Mouse (Mus musculus): ENCODE data around the gene Olfr1513. TPM values are rescaled to one million over a fixed set of nuclear protein-coding genes. Genes with fewer than 3 reads are reported as not detected.
"Not testable (repeated sequence)": the region's sequence is repeated elsewhere in the genome, so short reads cannot be mapped to it uniquely, and the experiment has no call there.

Gene Olfr1513
- polyA plus RNA-seq, 1 experiment from 2014 or later: not detected

GRCm38 (mm10) chr14:52306100-52306499 lies 50.1 kb downstream of the Olfr1513 start:
- Histone ChIP-seq H3K27ac (no peak overlapping the region), H3K9ac (no peak overlapping the region), H3K4me3 (no peak overlapping the region), H3K36me3 (peaks cover 4% of the 10 kb centered on the region; the same call in 1 of the 2 replicates), H3K4me1 (replicated peaks) (peaks cover 4% of the 10 kb centered on the region), H3K9me3 (replicated peaks) (no peaks in the 10 kb centered on the region), H3K4me2 (no peak overlapping the region), H3K27me3 (no peaks in the 10 kb centered on the region)
- no peak for ATAC-seq (replicated peaks; ENCODE audit: insufficient number of reproducible peaks, insufficient read depth, low FRiP score, low read depth)
- WGBS: 95% methylated on average over 2 of the region's 2 CpGs

- H3K27me3 ChIP-seq: no peaks in the 10 kb centered on the region
- ATAC-seq (replicated peaks; ENCODE audit: insufficient number of reproducible peaks, insufficient read depth, low FRiP score, low read depth): peak; percentile 93
- peak within 1 kb of the TSS; percentile 69 for H3K4me2 ChIP-seq
- peak within 1 kb of the TSS; percentile 90 for H3K27ac ChIP-seq
- H3K4me3 ChIP-seq: peak within 1 kb of the TSS; percentile 69
- H3K4me1 ChIP-seq (replicated peaks): peaks cover 4% of the 10 kb centered on the region
- H3K9ac ChIP-seq: peak within 1 kb of the TSS; percentile 64
- WGBS: under 1% methylated on average over 46 of the region's 46 CpGs
- no peaks in the 10 kb centered on the region for H3K9me3 ChIP-seq (replicated peaks)
- peaks cover 7% of the 10 kb centered on the region for H3K36me3 ChIP-seq
These were observed 51.5 kb downstream of the Olfr1513 start, which contains the start of gene Mettl3 for GRCm38 (mm10) chr14:52304644-52305271. Gene Mettl3, minus strand, starts transcription at chr14:52305128.

- ATAC-seq (replicated peaks; ENCODE audit: insufficient number of reproducible peaks, insufficient read depth, low FRiP score, low read depth); H3K4me3 ChIP-seq; H3K4me2 ChIP-seq; H3K9ac ChIP-seq; H3K27me3 ChIP-seq; H3K27ac ChIP-seq; H3K4me1 ChIP-seq (replicated peaks); H3K9me3 ChIP-seq (replicated peaks): not testable (repeated sequence)
- WGBS: 95% methylated on average over 3 of the region's 3 CpGs
- H3K36me3 ChIP-seq: peaks cover 17% of the 10 kb centered on the region
These were observed 52.7 kb downstream of the Olfr1513 start for GRCm38 (mm10) chr14:52303517-52303916.

Other genes starting within 250 kb of the Olfr1513 start
- 27.8 and 32.6 TPM in 2 replicates for gene Rpgrip1, start 245.7 kb downstream of the Olfr1513 start, polyA plus RNA-seq (2015; fragmentation: Nextera tagmentation; extraction: Ambion mirVana)
- 24.6 and 27.3 TPM in 2 replicates for gene Supt16, start 159.0 kb downstream of the Olfr1513 start, polyA plus RNA-seq (2015; fragmentation: Nextera tagmentation; extraction: Ambion mirVana)
- gene Chd8, start 98.6 kb downstream of the Olfr1513 start, polyA plus RNA-seq (2015; fragmentation: Nextera tagmentation; extraction: Ambion mirVana): 17.2 and 22.1 TPM in 2 replicates
- gene Tox4, start 77.3 kb downstream of the Olfr1513 start, polyA plus RNA-seq (2015; fragmentation: Nextera tagmentation; extraction: Ambion mirVana): 29.3 and 34.0 TPM in 2 replicates
- 12.8 and 16.6 TPM in 2 replicates for gene Rab2b, start 76.9 kb downstream of the Olfr1513 start, polyA plus RNA-seq (2015; fragmentation: Nextera tagmentation; extraction: Ambion mirVana)
- gene Mettl3, start 51.3 kb downstream of the Olfr1513 start, polyA plus RNA-seq (2015; fragmentation: Nextera tagmentation; extraction: Ambion mirVana): 23.5 and 29.7 TPM in 2 replicates
- gene Sall2, start 27.6 kb downstream of the Olfr1513 start, polyA plus RNA-seq (2015; fragmentation: Nextera tagmentation; extraction: Ambion mirVana): 4.8 and 7.3 TPM in 2 replicates
- gene Olfr1512, start 22.8 kb upstream of the Olfr1513 start, polyA plus RNA-seq (2015; fragmentation: Nextera tagmentation; extraction: Ambion mirVana): not detected in 2 replicates
- gene Olfr1511, start 41.0 kb upstream of the Olfr1513 start, polyA plus RNA-seq (2015; fragmentation: Nextera tagmentation; extraction: Ambion mirVana): not detected in 2 replicates
- not detected in 2 replicates for gene Olfr1510, start 58.0 kb upstream of the Olfr1513 start, polyA plus RNA-seq (2015; fragmentation: Nextera tagmentation; extraction: Ambion mirVana)
- not detected in 2 replicates for gene Olfr1509, start 86.6 kb upstream of the Olfr1513 start, polyA plus RNA-seq (2015; fragmentation: Nextera tagmentation; extraction: Ambion mirVana)
- gene Olfr1508, start 111.1 kb upstream of the Olfr1513 start, polyA plus RNA-seq (2015; fragmentation: Nextera tagmentation; extraction: Ambion mirVana): not detected in 2 replicates
- not detected in 2 replicates for gene Olfr1507, start 139.3 kb upstream of the Olfr1513 start, polyA plus RNA-seq (2015; fragmentation: Nextera tagmentation; extraction: Ambion mirVana)

All from heart, embryonic 15.5 days (tissue).